Mouse (Mus musculus): ENCODE measurements around the gene Dach1. TPM values are rescaled to one million over a fixed set of nuclear protein-coding genes. Genes with fewer than 3 reads are reported as not detected.

The Dach1 gene
- total RNA-seq, 2 experiments from 2014 or later = 9.0 to 11.7 TPM

DNA sequence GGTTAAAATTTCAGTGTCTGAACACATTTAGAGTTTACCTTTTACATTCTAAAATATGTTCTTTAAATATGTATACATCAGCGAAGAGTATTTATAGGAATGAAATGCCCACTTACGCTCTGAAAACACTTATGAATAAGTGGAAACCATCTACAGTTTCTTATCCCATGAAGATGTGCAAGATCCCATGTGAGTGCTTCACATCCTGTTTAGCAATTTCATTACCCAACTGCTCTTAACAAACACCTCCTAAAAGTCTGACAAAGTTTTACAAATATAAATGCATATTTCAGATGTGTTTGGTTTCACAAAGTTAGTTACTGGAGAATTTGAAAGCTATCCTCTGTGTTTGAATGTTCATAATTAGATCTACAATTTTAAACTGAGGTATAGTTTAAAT lies 59.6 kb downstream of the Dach1 start:
- no peak for DNase-seq

DNA sequence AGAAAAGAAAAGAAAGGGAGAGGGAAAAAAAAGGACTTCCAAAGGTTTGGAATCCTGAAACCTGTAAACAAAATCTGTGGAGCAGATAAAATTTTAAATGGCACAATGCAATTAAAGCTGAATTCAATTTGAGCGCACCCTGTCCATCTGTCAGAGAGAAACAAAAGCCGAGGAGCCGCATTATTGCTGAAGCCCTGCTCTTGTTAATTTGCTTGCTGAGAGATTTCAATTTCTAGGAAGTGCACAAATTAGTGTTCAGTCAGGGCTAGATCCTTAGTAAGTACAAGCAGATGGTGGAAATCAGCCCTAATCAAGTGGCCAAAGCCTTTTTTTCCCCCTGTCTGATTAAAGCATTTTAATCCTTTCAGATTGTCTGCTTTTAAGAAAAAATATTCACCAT lies 60.8 kb downstream of the Dach1 start:
- no peak for DNase-seq

DNA sequence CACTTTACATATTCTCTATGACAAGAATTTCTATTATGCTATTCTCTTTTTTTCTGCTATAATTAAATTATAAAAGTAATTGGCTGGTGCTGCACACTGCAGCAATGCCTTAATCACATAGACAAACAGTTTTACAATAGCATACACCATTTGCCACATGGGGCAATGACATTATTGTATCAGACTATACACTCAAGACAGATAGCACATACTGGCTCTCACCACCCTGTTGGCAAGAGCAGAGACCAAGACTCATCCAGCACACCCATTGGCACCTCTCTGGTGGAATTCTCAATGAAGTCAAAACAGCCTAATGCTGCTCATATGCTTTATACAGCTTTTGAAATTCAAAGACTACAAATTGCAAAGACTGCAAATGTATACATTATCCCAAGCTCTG lies 63.4 kb downstream of the Dach1 start:
- DNase-seq = no peak

DNA sequence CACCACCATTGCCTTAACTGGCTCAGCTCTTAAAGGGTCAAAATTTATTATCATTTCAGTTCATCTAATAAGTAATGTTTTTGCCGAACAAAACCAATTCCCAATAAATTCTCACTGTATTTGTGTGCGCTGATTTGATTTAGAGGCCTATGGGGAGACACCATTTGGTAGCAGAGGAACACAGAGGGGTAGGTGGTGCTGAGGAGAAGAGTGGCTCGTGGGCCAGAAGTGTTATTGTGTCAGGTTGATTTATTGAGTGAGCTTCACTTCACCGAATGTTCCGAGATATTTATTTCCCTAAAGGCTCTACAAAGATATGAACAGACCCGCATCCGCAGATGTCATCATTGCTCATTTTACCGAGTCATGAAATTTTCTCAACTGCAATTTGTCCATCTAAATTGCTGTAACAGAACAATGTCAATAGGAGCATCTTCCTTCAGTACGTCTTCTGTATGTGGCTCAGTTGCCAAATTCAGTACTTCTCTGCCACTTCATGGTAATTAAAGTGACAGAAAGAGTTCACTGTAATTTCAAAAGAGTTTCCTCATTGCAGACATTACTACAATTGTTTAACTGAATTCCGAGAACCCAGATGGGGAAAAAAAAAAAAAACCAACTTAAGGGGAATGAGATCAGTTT lies 65.1 kb downstream of the Dach1 start:
- DNase-seq = no peak

DNA sequence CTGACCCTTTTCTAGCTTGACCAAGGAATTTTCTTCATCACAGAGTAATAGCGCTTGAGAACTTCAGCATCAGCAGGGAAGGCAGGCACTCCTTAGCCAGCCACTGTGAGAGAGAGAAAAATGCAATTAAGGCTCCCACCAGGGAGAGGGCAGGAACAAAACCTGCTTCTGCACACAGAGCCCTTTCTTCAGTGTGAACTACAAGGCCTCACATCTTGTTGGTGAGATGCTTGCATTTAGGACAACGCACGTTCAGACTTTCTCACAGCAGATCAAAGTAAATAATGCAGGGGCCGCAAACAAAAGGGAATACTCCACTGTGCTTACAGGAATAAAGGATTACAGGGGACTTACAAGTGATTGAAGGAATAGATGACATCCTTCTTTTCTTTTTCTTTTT lies 74.3 kb downstream of the Dach1 start:
- no peak for DNase-seq

DNA sequence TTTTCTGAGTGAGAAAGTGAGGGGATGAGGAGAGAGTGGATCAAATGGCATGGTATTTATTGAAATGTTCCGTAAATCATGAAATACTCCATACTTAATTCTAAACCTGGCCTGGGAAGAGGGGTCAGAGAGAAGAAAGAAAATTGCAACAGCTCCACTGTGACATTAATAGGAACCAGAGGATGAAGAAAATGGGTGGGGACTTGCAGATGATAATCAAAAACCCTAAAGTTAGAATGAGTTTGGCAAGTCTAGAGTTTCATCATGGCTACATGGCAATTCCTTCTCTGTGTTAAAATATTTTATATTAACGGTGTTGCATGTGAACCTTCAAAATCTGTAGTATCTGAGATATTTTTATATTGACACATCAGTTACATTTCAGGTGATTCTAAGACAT lies 80.3 kb downstream of the Dach1 start:
- no peak for DNase-seq

DNA sequence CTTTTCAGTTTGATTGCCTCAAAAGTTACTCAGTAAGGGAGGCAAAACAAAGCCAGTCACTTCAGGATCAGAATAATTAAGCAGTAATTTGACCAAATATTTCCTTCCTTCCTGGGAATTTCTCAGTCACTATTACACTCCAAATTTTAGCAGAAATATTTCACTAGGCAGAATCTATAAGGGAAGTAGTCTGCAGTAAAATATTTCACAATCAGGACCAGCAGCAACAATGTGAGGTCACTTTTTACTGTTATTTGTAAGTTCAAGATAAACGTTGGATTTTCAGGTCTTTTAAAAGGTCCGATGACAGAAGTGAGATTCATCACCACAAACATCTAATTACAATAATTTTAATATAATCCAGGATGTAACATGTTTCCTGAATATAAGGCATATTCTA lies 82.2 kb downstream of the Dach1 start:
- no peak for DNase-seq

DNA sequence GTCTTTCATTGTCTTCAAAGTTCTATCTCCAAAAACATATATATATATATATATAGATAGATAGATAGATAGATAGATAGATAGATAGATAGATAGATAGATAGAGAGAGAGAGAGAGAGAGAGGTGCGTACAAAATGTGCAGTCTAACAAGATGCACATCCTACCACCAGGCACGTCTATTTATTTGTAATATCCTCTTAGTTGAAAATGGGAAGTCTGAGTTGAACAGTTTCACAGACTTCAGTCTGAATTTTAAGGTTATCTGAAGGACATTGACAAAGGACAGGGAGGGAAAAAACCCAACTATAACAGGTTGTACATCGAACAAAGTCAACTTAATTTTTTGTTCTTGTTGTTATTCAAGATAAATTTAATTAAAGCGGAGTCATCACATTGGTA lies 82.8 kb downstream of the Dach1 start:
- no peak for DNase-seq

DNA sequence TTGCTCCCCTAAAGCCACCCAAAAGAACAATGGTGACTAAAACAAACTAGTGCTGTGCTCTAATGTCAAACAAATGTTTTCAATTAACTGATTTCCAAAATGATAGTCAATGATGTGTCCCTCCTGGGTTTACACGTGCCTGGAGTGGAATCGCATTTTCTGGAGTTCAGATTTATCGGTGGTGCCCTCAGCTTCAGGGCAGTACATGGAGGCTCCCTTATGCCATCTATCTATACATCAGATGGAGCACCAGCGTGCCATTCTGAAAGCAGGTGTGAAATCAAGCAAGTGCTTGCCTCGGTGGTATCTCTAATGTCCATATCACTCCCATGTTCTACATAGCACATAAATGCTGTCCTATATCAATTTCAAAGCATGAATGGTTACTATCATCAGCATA lies 84.4 kb downstream of the Dach1 start:
- no peak for DNase-seq

DNA sequence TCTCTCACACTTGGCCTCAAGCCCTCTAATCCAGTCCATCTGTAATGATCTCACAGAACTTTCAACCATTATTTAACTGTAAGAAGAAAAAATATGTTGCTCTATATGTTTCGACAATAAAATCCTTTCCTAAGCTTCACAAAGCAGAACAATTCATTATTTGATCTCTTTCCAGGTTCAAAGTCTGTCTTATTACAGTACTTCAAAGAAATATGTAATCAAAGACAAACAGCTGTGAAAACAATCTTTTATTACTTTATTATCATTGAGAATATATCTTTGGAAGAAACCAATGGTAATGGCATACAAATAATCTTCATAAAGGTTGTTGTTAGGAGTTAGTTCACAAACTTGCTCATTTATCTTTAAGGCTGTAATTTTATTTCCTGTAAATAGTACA lies 84.8 kb downstream of the Dach1 start:
- no peak for DNase-seq

DNA sequence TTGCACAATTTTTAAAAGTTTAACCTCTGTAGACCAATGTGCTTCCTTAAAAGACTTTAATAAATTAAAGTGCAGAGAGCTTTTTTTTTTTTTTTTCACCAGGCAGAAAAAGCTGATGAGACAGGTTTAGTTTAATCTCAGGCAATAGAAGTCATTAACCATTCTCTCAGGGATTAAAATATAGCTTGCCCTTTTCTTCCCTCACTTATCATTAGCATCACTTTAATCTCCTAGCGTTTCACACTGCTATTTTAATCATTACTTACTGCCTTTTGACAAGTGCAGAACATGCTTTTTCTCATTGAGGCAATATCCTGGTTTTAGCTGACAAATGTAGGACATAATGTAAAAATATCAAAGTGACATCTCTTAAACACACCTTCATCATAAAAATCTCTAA lies 86.1 kb downstream of the Dach1 start:
- DNase-seq = no peak

DNA sequence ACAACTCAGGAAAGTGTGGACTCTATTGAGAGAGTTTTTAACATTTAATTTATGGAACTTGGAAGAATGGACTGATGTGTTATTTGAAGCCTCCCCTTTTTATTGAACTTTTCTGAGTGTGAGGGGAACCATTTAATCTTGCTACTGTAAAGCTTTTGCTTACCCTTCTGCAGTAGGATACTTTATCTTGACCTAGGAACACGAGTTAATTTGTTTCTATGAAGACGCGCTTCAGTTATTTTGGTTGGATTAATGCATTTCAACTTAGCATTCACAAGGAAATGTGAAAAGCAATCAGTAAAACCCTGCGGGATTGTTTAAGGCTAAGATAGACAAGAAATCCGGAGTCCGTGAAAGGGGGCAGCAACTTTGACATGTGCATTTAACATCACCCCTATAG lies 89.6 kb downstream of the Dach1 start:
- DNase-seq = no peak

DNA sequence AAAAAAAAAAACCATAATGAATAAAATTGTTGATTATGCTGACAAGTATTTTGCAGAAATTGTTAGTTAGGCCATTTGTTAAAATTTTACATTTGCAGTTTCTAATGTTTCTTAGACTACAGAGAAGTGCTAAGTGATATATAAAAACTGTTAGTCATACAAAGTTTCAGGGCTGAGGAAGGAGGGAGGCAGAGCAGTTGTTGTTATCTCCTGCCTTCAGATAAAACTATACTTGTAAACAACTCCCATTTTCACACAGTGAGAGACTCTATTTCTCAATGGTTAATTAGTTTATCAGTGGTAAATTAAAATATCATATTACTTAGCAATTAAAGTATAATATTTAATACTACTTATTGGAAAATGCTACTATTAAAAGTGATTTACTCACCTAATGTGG lies 91.6 kb downstream of the Dach1 start:
- DNase-seq = no peak

DNA sequence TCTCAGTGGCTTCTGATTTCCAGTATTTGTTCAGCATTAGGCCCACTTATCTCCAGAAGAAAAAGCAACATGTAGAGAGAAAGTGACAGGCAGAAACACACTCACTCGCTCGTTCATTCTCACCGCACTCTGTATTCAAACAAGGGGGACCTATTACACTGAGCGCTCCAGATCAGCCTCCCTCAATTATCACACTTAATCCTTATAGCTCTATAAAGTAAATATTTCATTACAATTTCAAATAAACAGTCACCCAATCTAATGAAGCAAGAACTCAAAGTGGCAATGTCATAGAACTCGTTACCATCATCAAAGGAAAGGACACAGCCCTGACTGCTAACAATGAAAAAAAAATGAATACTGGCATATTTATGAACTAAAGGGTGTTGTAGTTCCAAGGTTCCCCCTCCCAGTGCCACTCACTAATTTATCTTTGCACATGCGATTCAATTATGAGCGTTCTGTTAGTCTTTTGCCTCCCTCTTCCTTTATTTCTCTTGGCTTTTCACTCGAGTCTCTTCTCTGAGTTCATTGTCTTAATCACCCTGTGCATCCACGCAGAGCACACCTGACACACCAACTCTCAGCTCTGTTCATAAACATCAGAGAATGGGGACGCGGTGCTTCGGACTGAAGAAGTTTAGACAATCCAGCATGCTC lies 96.0 kb downstream of the Dach1 start:
- no peak for DNase-seq

DNA sequence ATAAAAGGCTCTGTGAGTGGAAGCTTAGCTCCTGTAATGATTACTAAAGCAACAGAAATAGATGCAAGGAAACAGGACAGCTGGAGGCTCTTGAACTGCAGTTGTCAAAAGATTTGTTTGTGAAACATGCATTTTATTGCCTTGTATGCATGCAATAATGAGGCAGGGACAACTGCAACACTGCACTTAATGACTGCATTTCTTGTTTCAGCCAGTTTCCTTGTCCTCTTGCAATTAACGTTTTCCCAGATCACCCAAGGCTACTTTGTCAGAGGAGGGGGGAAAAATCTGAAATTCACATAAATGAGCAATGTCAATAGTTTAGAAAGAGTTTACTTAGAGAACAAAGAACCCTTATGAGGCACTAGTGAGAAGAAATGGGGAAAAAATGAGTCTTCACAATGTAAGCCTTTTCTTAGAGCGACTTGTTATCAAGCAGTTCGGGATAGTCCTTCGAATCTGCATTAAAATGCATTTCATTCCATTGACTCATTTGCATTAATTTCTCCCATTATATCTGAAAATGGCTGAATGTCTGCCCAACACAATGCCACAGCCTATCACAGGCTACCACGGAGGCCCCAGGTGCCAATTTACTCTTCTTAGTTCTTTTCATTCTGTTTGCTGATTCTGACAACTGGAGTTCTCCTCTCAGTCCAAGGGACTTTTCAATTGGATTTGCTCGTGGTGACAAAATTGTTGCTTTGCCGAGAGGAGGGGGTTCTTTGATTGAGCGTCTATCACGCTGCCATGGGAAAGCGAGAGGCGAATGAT lies 96.7 kb downstream of the Dach1 start:
- DNase-seq = no peak

DNA sequence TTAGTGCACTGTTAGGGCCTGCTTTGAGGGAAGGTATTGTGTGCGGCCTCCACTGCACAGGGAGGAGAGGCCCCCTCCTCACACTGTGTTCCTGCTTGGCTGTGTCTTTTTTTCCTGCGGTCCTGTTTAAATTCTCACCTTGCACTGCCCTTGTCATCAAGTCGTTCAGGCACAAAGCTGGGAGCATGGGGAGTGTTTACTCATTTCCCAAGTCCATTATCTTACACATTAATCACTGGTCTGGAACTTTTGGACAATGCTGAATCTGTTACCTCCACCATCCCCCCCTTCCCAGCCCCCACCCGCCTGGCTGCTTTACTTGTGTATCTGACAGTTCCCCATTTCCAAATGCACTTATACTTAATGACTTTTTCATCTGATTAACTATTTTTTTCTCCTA lies 97.7 kb downstream of the Dach1 start:
- DNase-seq = no peak

DNA sequence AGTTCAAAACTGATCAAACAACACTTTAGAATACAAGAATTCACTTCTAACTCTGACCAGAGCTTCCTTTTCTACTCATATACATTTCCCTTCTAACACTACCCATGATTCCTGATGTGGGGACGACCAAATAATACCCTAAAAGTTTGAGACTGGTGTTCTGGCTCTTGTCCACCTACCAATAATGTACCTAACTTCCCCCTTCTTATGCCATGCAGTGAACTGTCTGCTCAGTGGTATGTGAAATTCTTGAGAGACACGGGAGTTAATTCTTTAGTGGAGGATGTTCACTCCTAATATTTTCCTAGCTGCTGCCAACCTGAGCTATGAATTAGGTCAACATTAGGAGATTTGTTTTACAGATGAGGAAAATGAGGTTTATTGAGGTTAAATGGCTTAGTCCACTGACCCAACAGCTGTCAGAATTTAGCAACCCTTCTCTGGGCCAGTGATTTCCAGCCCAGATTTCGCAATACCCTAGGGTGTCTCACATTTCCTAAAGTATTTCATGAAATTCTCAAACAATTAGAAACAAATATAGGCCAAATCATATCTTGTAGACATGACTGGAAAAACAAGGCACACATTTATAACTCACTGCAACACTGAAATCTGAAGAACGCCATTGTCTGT lies 102.2 kb downstream of the Dach1 start:
- DNase-seq = no peak

DNA sequence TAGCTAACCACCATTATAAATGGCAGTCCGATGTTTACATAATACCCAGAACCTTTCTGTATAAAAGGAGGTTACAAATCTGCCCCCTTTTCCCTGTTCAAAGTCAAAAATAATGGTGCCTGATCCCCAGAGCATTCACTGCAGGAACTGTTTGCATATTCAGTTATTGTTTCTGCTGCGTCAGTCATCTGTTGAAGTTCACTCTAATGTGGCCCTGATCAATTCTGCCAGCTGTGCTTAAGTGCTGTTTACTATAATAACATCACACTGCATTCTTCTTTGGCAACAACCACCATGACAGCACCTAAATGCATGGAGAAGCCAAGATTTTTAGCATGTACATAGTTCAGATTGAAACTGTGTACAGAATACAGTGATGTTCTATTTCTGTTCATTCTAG lies 105.4 kb downstream of the Dach1 start:
- DNase-seq = no peak

DNA sequence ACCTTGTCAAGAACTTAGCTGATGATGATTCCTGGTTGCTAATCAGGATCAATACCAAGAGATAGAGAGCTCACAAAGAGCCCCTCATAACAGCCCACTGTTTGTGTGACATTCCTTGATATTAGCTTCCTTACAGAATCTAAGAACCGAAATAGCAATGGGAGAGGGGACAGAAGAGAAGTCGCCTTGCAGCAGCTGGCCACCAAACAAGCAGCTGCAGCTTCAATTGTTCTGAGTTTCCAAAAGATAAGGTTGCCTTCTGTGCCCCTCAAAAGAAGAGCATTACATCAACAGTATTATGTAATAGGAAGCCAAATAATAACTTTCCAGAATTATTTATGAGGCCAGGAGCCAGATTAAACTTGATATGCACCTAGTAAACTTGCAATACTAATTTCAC lies 120.2 kb downstream of the Dach1 start:
- no peak for DNase-seq

DNA sequence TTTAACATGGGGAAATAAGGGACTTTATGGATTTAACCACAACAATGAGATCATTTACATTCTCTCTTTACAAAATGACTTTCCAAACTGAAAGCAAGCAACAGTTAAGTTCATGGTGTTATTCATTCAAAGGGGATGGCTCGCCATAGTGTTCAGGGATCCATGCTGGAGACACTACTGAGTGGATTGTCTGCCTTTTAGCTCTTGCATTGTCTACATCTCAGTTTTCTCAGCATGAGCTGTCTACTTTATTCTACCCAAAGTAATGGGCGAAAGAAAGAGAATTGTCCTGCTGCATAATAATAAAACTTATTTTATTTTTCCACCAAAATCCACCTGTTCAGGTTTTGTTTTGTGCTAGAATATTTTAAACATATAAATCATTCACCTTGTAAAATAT lies 121.2 kb downstream of the Dach1 start:
- DNase-seq = no peak

DNA sequence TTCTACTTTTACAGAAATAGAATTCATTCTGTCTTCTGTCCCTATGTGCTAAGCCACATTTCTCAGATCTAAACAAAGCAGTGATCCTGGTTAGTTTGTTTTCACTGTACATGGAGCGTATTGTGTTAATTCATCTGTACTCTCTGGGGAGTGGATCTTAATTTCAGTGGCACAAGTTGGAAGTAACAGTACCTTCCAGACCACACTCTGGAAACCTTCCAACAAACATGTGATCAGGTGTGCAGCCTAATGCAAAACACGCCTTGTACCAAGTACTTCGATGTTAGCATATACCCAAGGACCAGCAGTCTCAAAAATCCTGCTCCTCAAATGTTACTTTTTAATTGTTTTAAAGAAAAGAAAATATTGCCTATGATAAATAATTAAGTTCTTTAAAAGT lies 121.9 kb downstream of the Dach1 start:
- DNase-seq = no peak

DNA sequence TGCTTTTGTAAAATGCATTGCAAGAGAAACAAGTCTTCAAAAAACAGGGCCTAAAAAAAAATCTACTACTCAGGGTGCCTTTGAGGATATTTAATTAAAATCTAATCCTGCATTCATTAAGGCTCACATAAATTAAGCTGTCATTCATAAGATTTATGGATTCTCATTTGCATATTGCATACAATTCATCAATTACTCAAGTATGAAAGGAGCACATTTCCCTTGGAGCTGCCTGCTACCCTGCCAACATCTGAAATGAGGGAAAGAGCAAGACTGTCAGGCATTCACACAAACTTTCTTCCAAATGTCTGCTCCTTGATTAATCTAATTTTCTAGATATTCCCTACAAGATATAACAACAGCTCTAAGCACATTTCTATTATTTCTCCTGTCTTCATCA lies 122.6 kb downstream of the Dach1 start:
- DNase-seq = no peak

DNA sequence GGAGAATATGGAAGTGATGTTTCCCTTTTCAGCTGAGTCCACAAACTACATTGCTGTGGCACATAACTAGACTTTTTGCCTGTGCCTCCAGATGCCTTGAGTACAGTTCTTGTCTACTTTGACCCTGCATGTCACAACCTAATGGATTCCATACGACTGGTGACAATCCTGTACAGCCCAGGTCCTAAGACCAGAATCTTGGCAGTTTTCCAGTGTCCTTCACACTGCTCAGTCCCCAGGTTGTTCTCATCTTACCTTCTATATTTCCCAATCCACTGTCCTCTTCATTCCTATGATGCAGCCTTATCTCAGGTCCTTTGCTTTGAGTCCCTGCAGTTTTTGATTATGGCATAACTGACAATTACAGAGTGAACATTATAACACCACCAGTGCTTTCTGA lies 131.0 kb downstream of the Dach1 start:
- no peak for DNase-seq
